ENCODE assay signal across 26 mouse cellular contexts in genomic region chr9:117813216-117813615, GRCm38 (mm10).
A peak's percentile ranks its signal among the peaks of the same experiment; 100 is the strongest.
DNase-seq lines count a peak whose midpoint lies in the region; ATAC-seq and TF ChIP-seq lines count a peak whose summit lies in the region.
"Had no signal": no experiment of that assay in that cellular context is flagged by ENCODE, and none has a peak within 500 bp of the region (broad histone marks: within the 10 kb centered on the region; RNA-seq: fewer than 3 reads in every experiment).

No protein-coding gene starts in this region.

- TF ChIP-seq CTCF in lung, postnatal 0 days (IDR thresholded peaks at IDR 0.05), result no peak

- DNase-seq in kidney, adult 9 months, result peak; percentile 2
- DNase-seq in lung, postnatal 0 days (ENCODE audit: low spot score), result peak; percentile 60
- DNase-seq in lung, adult 18-20 months, result no peak
- peak; percentile 2 to 27 for DNase-seq in kidney, postnatal 36 days
- DNase-seq in lung, postnatal 25 days (ENCODE audit: low spot score), result peak; percentile 8
- DNase-seq: adrenal gland, adult 8-10 months; B cell, adult 2 months; cerebellum, adult 8-10 months; cerebellum, postnatal 36 days; gastrocnemius, postnatal 10 days; heart, postnatal 4 days; liver, embryonic 13.5 days; right cerebral cortex, adult 18-20 months; right cerebral cortex, postnatal 4 days; thymus, postnatal 14 days had no signal

- WGBS in kidney, embryonic 15.5 days, result 66% methylated on average over 9 of the region's 9 CpGs
- WGBS in lung, postnatal 0 days, result 51% methylated on average over 9 of the region's 9 CpGs

- H3K4me1 ChIP-seq in kidney, embryonic 15.5 days, result 0 out of 2 replicates have a peak, but pooled peaks cover 3% of the 10 kb centered on the region
- H3K4me1 ChIP-seq in lung, postnatal 0 days (ENCODE audit: insufficient read depth, low read depth, low read length), result no peaks in the 10 kb centered on the region; the same call in 1 of the 2 replicates
- H3K4me1 ChIP-seq: liver, embryonic 13.5 days had no signal

- TF ChIP-seq EP300 in lung, postnatal 0 days (IDR thresholded peaks at IDR 0.05), result no peak

- H3K36me3 ChIP-seq in kidney, embryonic 15.5 days, result no peaks in the 10 kb centered on the region
- H3K36me3 ChIP-seq in lung, postnatal 0 days (ENCODE audit: insufficient read depth, low read length), result no peaks in the 10 kb centered on the region
- H3K36me3 ChIP-seq: forebrain, embryonic 15.5 days; G1E; heart, embryonic 10.5 days; hindbrain, embryonic 15.5 days; liver, embryonic 13.5 days; midbrain, embryonic 15.5 days; neural tube, embryonic 15.5 days had no signal

- no peak overlapping the region for H3K9ac ChIP-seq in kidney, embryonic 15.5 days
- no peak overlapping the region for H3K9ac ChIP-seq in lung, postnatal 0 days (replicated peaks; ENCODE audit: low read depth)
- H3K9ac ChIP-seq: forebrain, embryonic 15.5 days; hindbrain, embryonic 15.5 days; liver, embryonic 13.5 days; midbrain, embryonic 15.5 days; neural tube, embryonic 15.5 days had no signal

- ATAC-seq in kidney, embryonic 15.5 days (replicated peaks; ENCODE audit: low FRiP score), result no peak
- ATAC-seq in lung, postnatal 0 days, result no peak
- ATAC-seq in megakaryocyte-erythroid progenitor cell, adult 5-6 weeks (replicated peaks; ENCODE audit: low FRiP score, low TSS enrichment, poor library complexity, severe bottlenecking), result no peak
- ATAC-seq: forebrain, embryonic 15.5 days; midbrain, embryonic 15.5 days had no signal

- H3K9me3 ChIP-seq in kidney, embryonic 15.5 days (replicated peaks), result no peaks in the 10 kb centered on the region
- H3K9me3 ChIP-seq in lung, postnatal 0 days (ENCODE audit: low read length), result no peaks in the 10 kb centered on the region
- H3K9me3 ChIP-seq: forebrain, embryonic 15.5 days; heart, embryonic 10.5 days; hindbrain, embryonic 15.5 days; liver, embryonic 13.5 days; megakaryocyte, embryonic 14.5 days; midbrain, embryonic 15.5 days; neural tube, embryonic 15.5 days had no signal

- H3K27ac ChIP-seq in kidney, embryonic 15.5 days, result no peak overlapping the region
- H3K27ac ChIP-seq in lung, postnatal 0 days (ENCODE audit: low read length), result no peak overlapping the region
- H3K27ac ChIP-seq: forebrain, embryonic 15.5 days; heart, embryonic 10.5 days; hindbrain, embryonic 15.5 days; left cerebral cortex, adult 2 months; liver, embryonic 13.5 days; midbrain, embryonic 15.5 days; neural tube, embryonic 15.5 days had no signal

- no peaks in the 10 kb centered on the region for H3K27me3 ChIP-seq in kidney, embryonic 15.5 days
- H3K27me3 ChIP-seq in lung, postnatal 0 days (replicated peaks; ENCODE audit: insufficient read depth, low read length), result no peaks in the 10 kb centered on the region
- H3K27me3 ChIP-seq: CH12.LX; forebrain, embryonic 15.5 days; hindbrain, embryonic 15.5 days; liver, embryonic 13.5 days; midbrain, embryonic 15.5 days; neural tube, embryonic 15.5 days had no signal

- H3K4me3 ChIP-seq in kidney, embryonic 15.5 days (replicated peaks), result no peak overlapping the region
- H3K4me3 ChIP-seq in lung, postnatal 0 days (ENCODE audit: low read depth, low read length), result no peak overlapping the region
- H3K4me3 ChIP-seq: forebrain, embryonic 15.5 days; heart, embryonic 10.5 days; hindbrain, embryonic 15.5 days; left cerebral cortex, adult 2 months; liver, embryonic 13.5 days; megakaryocyte, embryonic 14.5 days; midbrain, embryonic 15.5 days; neural tube, embryonic 15.5 days had no signal

- H3K4me2 ChIP-seq in kidney, embryonic 15.5 days, result no peak overlapping the region
- H3K4me2 ChIP-seq in lung, postnatal 0 days (replicated peaks; ENCODE audit: low read depth, low read length), result no peak overlapping the region
- H3K4me2 ChIP-seq: forebrain, embryonic 15.5 days; hindbrain, embryonic 15.5 days; liver, embryonic 13.5 days; midbrain, embryonic 15.5 days; neural tube, embryonic 15.5 days had no signal

Comparison
In these comparisons a context has a peak if more than half of its experiments do, and no peak if none do; other contexts are left out.
1. DNase-seq: peak in kidney, adult 9 months (single experiment), lung, postnatal 0 days (single experiment), kidney, postnatal 36 days (2 of 2) and lung, postnatal 25 days (single experiment); none in lung, adult 18-20 months (0 of 2).